Mouse (Mus musculus) forebrain, embryonic 14.5 days (tissue): ENCODE results near the gene Stk19. TPM values are rescaled to one million over a fixed set of nuclear protein-coding genes. Genes with fewer than 3 reads are reported as not detected.

Experiments used
- ATAC-seq: fragments of 200-750 bp; cut with Nextera tagmentation; 2 replicates; pipeline ENCODE4 v1.8.0; 2017; ENCODE audit warnings: mild to moderate bottlenecking, moderate library complexity
- DNase-seq: peaks from one replicate; pipeline ENCODE4 v3.0.0-alpha.2; 2015; ENCODE audit warnings: low spot score
- H3K27ac ChIP-seq: fragments of 300-500 bp; sonication (generic); 2 replicates; pipeline ENCODE4 v1.5.1; 2014; ENCODE audit warnings: low read depth, mild to moderate bottlenecking, control low read depth, low read length, moderate library complexity
- H3K27me3 ChIP-seq: fragments of 300-500 bp; sonication (generic); replicated peaks from 2 replicates; pipeline ENCODE4 v1.6.1; 2014; ENCODE audit warnings: low read length, control low read depth, mixed read lengths; ENCODE audit not compliant: control insufficient read depth, insufficient read depth
- H3K36me3 ChIP-seq: fragments of 300-500 bp; sonication (generic); 2 replicates; pipeline ENCODE4 v1.6.1; 2014; ENCODE audit warnings: low read length, control low read depth; ENCODE audit not compliant: control insufficient read depth, insufficient read depth
- H3K4me1 ChIP-seq: fragments of 300-500 bp; sonication (generic); 2 replicates; pipeline ENCODE4 v1.6.1; 2014; ENCODE audit warnings: antibody characterized with exemption, low read length, control low read depth; ENCODE audit not compliant: control insufficient read depth, insufficient read depth
- H3K4me2 ChIP-seq: fragments of 300-500 bp; sonication (generic); 2 replicates; pipeline ENCODE4 v1.6.1; 2014; ENCODE audit warnings: mild to moderate bottlenecking, control low read depth, low read length
- H3K4me3 ChIP-seq: fragments of 300-500 bp; sonication (generic); 2 replicates; pipeline ENCODE4 v1.5.1; 2014; ENCODE audit warnings: low read depth, low read length, control low read depth
- H3K9ac ChIP-seq: fragments of 300-500 bp; sonication (generic); 2 replicates; pipeline ENCODE4 v1.6.1; 2014; ENCODE audit warnings: mild to moderate bottlenecking, low read length, control low read depth, moderate library complexity
- H3K9me3 ChIP-seq: fragments of 300-500 bp; sonication (generic); replicated peaks from 2 replicates; pipeline ENCODE4 v1.6.1; 2016; ENCODE audit warnings: low read length, control low read depth, mixed read lengths; ENCODE audit not compliant: control insufficient read depth
- WGBS: fragments of 180-500 bp; shearing (Covaris S2); extraction: QIAGEN DNeasy Blood & Tissue Kit; methylation state at CpG from one replicate; pipeline ENCODE4 v1.1.7; 2014; 5-methylcytosine and 5-hydroxymethylcytosine counted together
- microRNA-seq: library from miRNA; unstranded; fragments of <30 nt; microRNA quantifications from one replicate; pipeline ENCODE4, GENCODE M21; 2016
- polyA plus RNA-seq: library from polyadenylated mRNA; unstranded; fragments of >200 nt; fragmentation: Nextera tagmentation; extraction: Ambion mirVana; gene quantifications from 2 replicates; pipeline ENCODE4 v1.2.1, GENCODE M21; 2014

Stk19 gene
- polyA plus RNA-seq, 1 experiment from 2014 or later: 33.8 TPM

GRCm38 (mm10) chr17:34796311-34797140 is 40.2 kb downstream of the Stk19 start:
- ATAC-seq (no peak), DNase-seq (no peak)
- Histone ChIP-seq H3K9ac (no peak overlapping the region), H3K4me1 (no peaks in the 10 kb centered on the region), H3K4me2 (no peak overlapping the region), H3K27me3 (no peaks in the 10 kb centered on the region), H3K9me3 (no peaks in the 10 kb centered on the region), H3K4me3 (no peak overlapping the region), H3K36me3 (no peaks in the 10 kb centered on the region), H3K27ac (no peak overlapping the region)
- 82% methylated on average over 8 of the region's 8 CpGs for WGBS

- no peaks in the 10 kb centered on the region for H3K4me1 ChIP-seq
- WGBS: 69% methylated on average over 9 of the region's 9 CpGs
- peak; percentile 6 for DNase-seq
These were observed 41.1 kb downstream of the Stk19 start for GRCm38 (mm10) chr17:34795633-34796032.

GRCm38 (mm10) chr17:34795016-34795415 is 41.7 kb downstream of the Stk19 start:
- H3K4me1 ChIP-seq: no peaks in the 10 kb centered on the region
- H3K27me3 ChIP-seq: no peaks in the 10 kb centered on the region
- H3K4me2 ChIP-seq: no peak overlapping the region
- H3K27ac ChIP-seq: no peak overlapping the region
- DNase-seq (no peak), ATAC-seq (no peak)
- H3K9ac ChIP-seq: no peak overlapping the region
- H3K4me3 ChIP-seq: no peak overlapping the region
- no peaks in the 10 kb centered on the region for H3K36me3 ChIP-seq
- H3K9me3 ChIP-seq: no peaks in the 10 kb centered on the region
- whole genome bisulfite sequencing: 89% methylated on average over 10 of the region's 10 CpGs

More at GRCm38 (mm10) chr17:34795633-34796032, 41.1 kb downstream of the Stk19 start:
- Histone ChIP-seq H3K9me3 (no peaks in the 10 kb centered on the region), H3K27ac (no peak overlapping the region), H3K4me2 (no peak overlapping the region), H3K4me3 (no peak overlapping the region), H3K27me3 (no peaks in the 10 kb centered on the region), H3K36me3 (no peaks in the 10 kb centered on the region), H3K9ac (no peak overlapping the region)
- ATAC-seq: no peak

- DNase-seq (no peak), ATAC-seq (no peak)
- peaks cover 5% of the 10 kb centered on the region; the same call in 1 of the 2 replicates for H3K9me3 ChIP-seq
- H3K27me3 ChIP-seq: no peaks in the 10 kb centered on the region
- no peak overlapping the region for H3K4me2 ChIP-seq
- no peaks in the 10 kb centered on the region for H3K36me3 ChIP-seq
- 83% methylated on average over 9 of the region's 9 CpGs for WGBS
- no peak overlapping the region for H3K9ac ChIP-seq
- no peak overlapping the region for H3K27ac ChIP-seq
- no peak overlapping the region for H3K4me3 ChIP-seq
- H3K4me1 ChIP-seq: no peaks in the 10 kb centered on the region
These were observed 58.9 kb downstream of the Stk19 start for GRCm38 (mm10) chr17:34777680-34778325.

Small RNAs within 50 kb of the gene (microRNA-seq; reads per million reads assigned to microRNA genes)
- gene Mir6970 (0.53 reads per million), gene Mir6971 (3.8 reads per million, percentile 21 among the genes with 10 or more reads in this experiment), gene Mir6972 (not detected)

Other genes with a start within 250 kb of the Stk19 start
- 3.7 and 4.5 TPM in 2 replicates for gene Gpsm3, start 247.1 kb downstream of the Stk19 start, polyA plus RNA-seq
- 6.4 and 9.6 TPM in 2 replicates for gene Pbx2, start 245.7 kb downstream of the Stk19 start, polyA plus RNA-seq
- gene Ager, start 239.1 kb downstream of the Stk19 start, polyA plus RNA-seq: 1.1 and 1.5 TPM in 2 replicates
- 222 TPM in 2 replicates for gene Rnf5, start 233.3 kb downstream of the Stk19 start, polyA plus RNA-seq
- 88.6 and 106 TPM in 2 replicates for gene Agpat1, start 232.7 kb downstream of the Stk19 start, polyA plus RNA-seq
- gene Egfl8, start 221.0 kb downstream of the Stk19 start, polyA plus RNA-seq: 7.6 and 8.7 TPM in 2 replicates
- 23.8 and 24.6 TPM in 2 replicates for gene Ppt2, start 208.4 kb downstream of the Stk19 start, polyA plus RNA-seq
- gene Prrt1, start 207.4 kb downstream of the Stk19 start, polyA plus RNA-seq: 5.0 and 5.5 TPM in 2 replicates
- 12.6 and 14.9 TPM in 2 replicates for gene Fkbpl, start 192.2 kb downstream of the Stk19 start, polyA plus RNA-seq
- gene Atf6b, start 189.8 kb downstream of the Stk19 start, polyA plus RNA-seq: 75.0 and 90.9 TPM in 2 replicates
- 0.04 and 0.10 TPM in 2 replicates for gene Tnxb, start 166.4 kb downstream of the Stk19 start, polyA plus RNA-seq
- gene C4b, start 93.1 kb downstream of the Stk19 start, polyA plus RNA-seq: not detected in 2 replicates
- not detected in 2 replicates for gene Cyp21a1, start 32.4 kb downstream of the Stk19 start, polyA plus RNA-seq
- gene Dxo, start 74 bp upstream of the Stk19 start, polyA plus RNA-seq: 54.9 and 66.4 TPM in 2 replicates
- gene Skiv2l, start 13.3 kb upstream of the Stk19 start, polyA plus RNA-seq: 36.6 and 46.9 TPM in 2 replicates
- 82.9 and 92.3 TPM in 2 replicates for gene Nelfe, start 13.4 kb upstream of the Stk19 start, polyA plus RNA-seq
- 0.93 and 0.94 TPM in 2 replicates for gene Cfb, start 25.6 kb upstream of the Stk19 start, polyA plus RNA-seq
- 3.5 and 3.8 TPM in 2 replicates for gene Zbtb12, start 42.5 kb upstream of the Stk19 start, polyA plus RNA-seq
- gene Gm20547, start 45.1 kb upstream of the Stk19 start, polyA plus RNA-seq: 0.28 TPM in 1 of 2 replicates, not detected in the other
- 1.3 and 1.4 TPM in 2 replicates for gene C2, start 61.3 kb upstream of the Stk19 start, polyA plus RNA-seq
- 62.5 and 76.9 TPM in 2 replicates for gene Ehmt2, start 61.5 kb upstream of the Stk19 start, polyA plus RNA-seq
- gene Slc44a4, start 77.5 kb upstream of the Stk19 start, polyA plus RNA-seq: not detected in 2 replicates
- 16.2 and 20.0 TPM in 2 replicates for gene Neu1, start 94.3 kb upstream of the Stk19 start, polyA plus RNA-seq
- gene Hspa1b, start 122.3 kb upstream of the Stk19 start, polyA plus RNA-seq: 0.15 TPM in 1 of 2 replicates, not detected in the other
- gene Gm20481, start 133.0 kb upstream of the Stk19 start, polyA plus RNA-seq: not detected in 2 replicates
- 1.4 and 3.7 TPM in 2 replicates for gene Hspa1a, start 135.2 kb upstream of the Stk19 start, polyA plus RNA-seq
- 1.3 and 1.4 TPM in 2 replicates for gene Hspa1l, start 135.8 kb upstream of the Stk19 start, polyA plus RNA-seq
- gene Lsm2, start 144.9 kb upstream of the Stk19 start, polyA plus RNA-seq: 131 and 148 TPM in 2 replicates
- gene Vars, start 164.0 kb upstream of the Stk19 start, polyA plus RNA-seq: 42.4 and 53.9 TPM in 2 replicates
- gene Vwa7, start 179.6 kb upstream of the Stk19 start, polyA plus RNA-seq: 0.05 and 0.11 TPM in 2 replicates
- gene Sapcd1, start 191.1 kb upstream of the Stk19 start, polyA plus RNA-seq: 2.9 and 6.2 TPM in 2 replicates
- gene Msh5, start 209.8 kb upstream of the Stk19 start, polyA plus RNA-seq: 2.3 and 2.6 TPM in 2 replicates
- gene Clic1, start 213.0 kb upstream of the Stk19 start, polyA plus RNA-seq: 28.3 and 37.3 TPM in 2 replicates
- 617 and 661 TPM in 2 replicates for gene Ddah2, start 222.1 kb upstream of the Stk19 start, polyA plus RNA-seq
- not detected in 2 replicates for gene Ly6g6c, start 228.4 kb upstream of the Stk19 start, polyA plus RNA-seq
- 0.28 and 0.42 TPM in 2 replicates for gene Mpig6b, start 229.2 kb upstream of the Stk19 start, polyA plus RNA-seq
- gene Ly6g6e, start 240.0 kb upstream of the Stk19 start, polyA plus RNA-seq: 10.1 and 10.7 TPM in 2 replicates
- 0.76 and 1.1 TPM in 2 replicates for gene Ly6g6d, start 241.1 kb upstream of the Stk19 start, polyA plus RNA-seq
- 0.15 TPM in 1 of 2 replicates, not detected in the other for gene Ly6g6f, start 248.7 kb upstream of the Stk19 start, polyA plus RNA-seq